Mouse (Mus musculus) olfactory bulb, adult 2 months (tissue): Measurements from ENCODE around the gene Kbtbd12.

Experiments
- CTCF ChIP-seq: fragments of 200-500 bp; IDR thresholded peaks from 2 replicates; pipeline ENCODE4 v1.5.1; 2012; ENCODE audit warnings: low read depth, mild to moderate bottlenecking, low read length, moderate library complexity; ENCODE audit not compliant: insufficient read depth
- POLR2A ChIP-seq: fragments of 200-500 bp; IDR thresholded peaks from 2 replicates; pipeline ENCODE4 v1.6.1; 2012; ENCODE audit warnings: mild to moderate bottlenecking, low read depth, low read length, moderate library complexity; ENCODE audit not compliant: insufficient read depth

GRCm38 (mm10) chr6:88641346-88641920 is 3.7 kb upstream of the Kbtbd12 start:
- TF ChIP-seq POLR2A, result no peak
- TF ChIP-seq CTCF, result no peak
